Mouse (Mus musculus) midbrain, embryonic 14.5 days (tissue): Measurements from ENCODE around the gene Wdr77. TPM values are rescaled to one million over a fixed set of nuclear protein-coding genes. Genes with fewer than 3 reads are reported as not detected.
"Not testable (repeated sequence)": the region's sequence is repeated elsewhere in the genome, so short reads cannot be mapped to it uniquely, and the experiment has no call there.

Experiments
- ATAC-seq: fragments of 200-750 bp; cut with Nextera tagmentation; 2 replicates; pipeline ENCODE4 v1.8.0; 2017; ENCODE audit warnings: moderate number of reproducible peaks, moderate library complexity; ENCODE audit not compliant: low FRiP score, low TSS enrichment
- DNase-seq: peaks from one replicate; pipeline ENCODE4 v3.0.0-alpha.2; 2015
- H3K27ac ChIP-seq: fragments of 300-500 bp; sonication (generic); replicated peaks from 2 replicates; pipeline ENCODE4 v1.5.1; 2014; ENCODE audit warnings: mild to moderate bottlenecking, low read depth, low read length, moderate library complexity
- H3K27me3 ChIP-seq: fragments of 300-500 bp; sonication (generic); 2 replicates; pipeline ENCODE4 v1.6.1; 2014; ENCODE audit warnings: low read length, control low read depth, mixed read lengths; ENCODE audit not compliant: control insufficient read depth, insufficient read depth
- H3K36me3 ChIP-seq: fragments of 300-500 bp; sonication (generic); 2 replicates; pipeline ENCODE4 v1.6.1; 2014; ENCODE audit warnings: low read length, control low read depth; ENCODE audit not compliant: control insufficient read depth, insufficient read depth
- H3K4me1 ChIP-seq: fragments of 300-500 bp; sonication (generic); 2 replicates; pipeline ENCODE4 v1.6.1; 2014; ENCODE audit warnings: mild to moderate bottlenecking, antibody characterized with exemption, low read length, control low read depth; ENCODE audit not compliant: control insufficient read depth, insufficient read depth
- H3K4me2 ChIP-seq: fragments of 300-500 bp; sonication (generic); 2 replicates; pipeline ENCODE4 v1.6.1; 2014; ENCODE audit warnings: mild to moderate bottlenecking, low read length, moderate library complexity
- H3K4me3 ChIP-seq: fragments of 300-500 bp; sonication (generic); replicated peaks from 2 replicates; pipeline ENCODE4 v1.5.1; 2014; ENCODE audit warnings: low read depth, low read length
- H3K9ac ChIP-seq: fragments of 300-500 bp; sonication (generic); replicated peaks from 2 replicates; pipeline ENCODE4 v1.6.1; 2014; ENCODE audit warnings: mild to moderate bottlenecking, low read length, moderate library complexity
- H3K9me3 ChIP-seq: fragments of 300-500 bp; sonication (generic); 2 replicates; pipeline ENCODE4 v1.6.1; 2016; ENCODE audit warnings: low read length, control low read depth, mixed read lengths; ENCODE audit not compliant: control insufficient read depth
- WGBS: fragments of 180-500 bp; shearing (Covaris S2); extraction: QIAGEN DNeasy Blood & Tissue Kit; methylation state at CpG from one replicate; pipeline ENCODE4 v1.1.7; 2014; 5-methylcytosine and 5-hydroxymethylcytosine counted together
- polyA plus RNA-seq: library from polyadenylated mRNA; unstranded; fragments of >200 nt; fragmentation: Nextera tagmentation; extraction: Ambion mirVana; gene quantifications from 2 replicates; pipeline ENCODE4 v1.2.1, GENCODE M21; 2014

Gene Wdr77
- polyA plus RNA-seq, result 86.4 and 94.8 TPM in 2 replicates

DNA sequence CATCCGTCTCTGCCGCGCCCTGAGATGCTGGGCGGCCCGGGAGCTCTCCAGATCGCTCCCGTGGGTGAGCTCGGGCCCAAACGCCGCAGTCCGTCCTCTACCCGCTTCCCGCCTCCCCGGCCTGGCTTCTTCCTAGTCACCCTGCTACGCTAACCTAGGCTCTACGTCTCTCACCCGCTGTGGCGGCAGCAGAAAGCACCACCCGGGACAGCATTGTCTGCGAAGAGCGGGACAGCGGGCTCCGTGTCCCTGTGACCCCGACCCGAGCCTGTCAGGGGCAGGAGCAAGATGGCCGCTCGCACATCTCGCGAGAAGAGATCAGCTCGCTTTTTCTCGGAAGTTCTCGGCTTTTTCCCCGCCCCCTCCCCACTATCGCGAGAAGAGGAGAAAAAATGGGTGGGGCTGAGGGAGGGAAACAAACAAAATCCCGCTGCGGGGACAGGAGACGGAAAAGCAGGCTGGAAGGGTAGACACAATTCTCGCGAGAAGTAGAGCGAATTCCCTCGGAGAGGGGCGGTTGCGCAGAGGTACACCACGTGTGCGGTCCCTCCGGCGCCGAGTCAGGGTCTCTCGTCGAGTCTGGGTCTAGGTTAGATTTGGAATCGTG is at the start of gene Wdr77:
Gene Wdr77 (plus strand): TSS at position 396 of the 607 bp plus-strand sequence.
- H3K4me1 ChIP-seq, result peaks cover 19% of the 10 kb centered on the region
- H3K36me3 ChIP-seq, result peaks cover 43% of the 10 kb centered on the region
- H3K9me3 ChIP-seq, result no peaks in the 10 kb centered on the region
- peak within 1 kb of the TSS; percentile 94 for H3K9ac ChIP-seq
- peak within 1 kb of the TSS; percentile 93 for H3K4me3 ChIP-seq
- H3K27me3 ChIP-seq, result no peaks in the 10 kb centered on the region
- peak; percentile 99 for DNase-seq
- H3K4me2 ChIP-seq, result peak within 1 kb of the TSS; percentile 79
- peak within 1 kb of the TSS; percentile 87 for H3K27ac ChIP-seq
- under 1% methylated on average over 52 of the region's 52 CpGs for WGBS
- peak; percentile 97 for ATAC-seq

DNA sequence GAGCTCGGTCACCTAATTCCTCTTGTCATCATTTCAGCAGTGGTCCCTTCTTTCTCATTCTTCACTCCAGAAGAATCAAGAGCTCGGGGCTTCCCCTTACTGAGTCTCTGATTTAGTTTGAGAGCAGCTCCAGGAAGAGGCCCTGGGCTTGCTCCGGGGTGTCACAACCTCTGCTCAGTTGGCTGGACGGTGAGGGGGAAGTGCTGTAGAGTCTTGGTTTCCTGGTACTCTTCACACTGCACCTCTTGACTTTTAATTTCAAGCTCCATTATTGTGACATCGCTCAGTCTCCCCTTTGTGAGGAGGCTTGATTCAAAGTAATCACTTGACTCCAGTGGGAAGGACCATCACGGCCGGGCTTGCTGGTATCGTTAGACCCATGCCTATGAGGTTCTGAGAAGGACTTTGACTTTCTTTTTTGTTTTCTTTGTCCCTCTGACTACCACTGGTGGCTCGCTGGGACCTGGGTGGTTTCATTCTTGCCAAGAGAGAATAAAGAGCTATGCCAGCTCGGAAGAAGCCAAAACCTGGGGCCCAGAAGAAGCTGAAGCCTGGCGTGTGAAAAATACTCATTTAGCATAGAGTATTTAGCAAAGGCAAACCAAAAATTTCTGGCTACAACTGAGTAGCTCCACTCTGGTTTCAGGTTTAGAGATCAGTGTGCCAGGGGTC is 48.5 kb upstream of the Wdr77 start:
- H3K9ac ChIP-seq, result no peak overlapping the region
- no peaks in the 10 kb centered on the region for H3K27me3 ChIP-seq
- H3K27ac ChIP-seq, result no peak overlapping the region
- H3K36me3 ChIP-seq, result no peaks in the 10 kb centered on the region
- H3K4me1 ChIP-seq, result no peaks in the 10 kb centered on the region
- H3K4me2 ChIP-seq, result no peak overlapping the region
- H3K4me3 ChIP-seq, result no peak overlapping the region
- ATAC-seq, result no peak
- WGBS, result 93% methylated on average over 11 of the region's 11 CpGs
- no peak for DNase-seq
- no peaks in the 10 kb centered on the region for H3K9me3 ChIP-seq

DNA sequence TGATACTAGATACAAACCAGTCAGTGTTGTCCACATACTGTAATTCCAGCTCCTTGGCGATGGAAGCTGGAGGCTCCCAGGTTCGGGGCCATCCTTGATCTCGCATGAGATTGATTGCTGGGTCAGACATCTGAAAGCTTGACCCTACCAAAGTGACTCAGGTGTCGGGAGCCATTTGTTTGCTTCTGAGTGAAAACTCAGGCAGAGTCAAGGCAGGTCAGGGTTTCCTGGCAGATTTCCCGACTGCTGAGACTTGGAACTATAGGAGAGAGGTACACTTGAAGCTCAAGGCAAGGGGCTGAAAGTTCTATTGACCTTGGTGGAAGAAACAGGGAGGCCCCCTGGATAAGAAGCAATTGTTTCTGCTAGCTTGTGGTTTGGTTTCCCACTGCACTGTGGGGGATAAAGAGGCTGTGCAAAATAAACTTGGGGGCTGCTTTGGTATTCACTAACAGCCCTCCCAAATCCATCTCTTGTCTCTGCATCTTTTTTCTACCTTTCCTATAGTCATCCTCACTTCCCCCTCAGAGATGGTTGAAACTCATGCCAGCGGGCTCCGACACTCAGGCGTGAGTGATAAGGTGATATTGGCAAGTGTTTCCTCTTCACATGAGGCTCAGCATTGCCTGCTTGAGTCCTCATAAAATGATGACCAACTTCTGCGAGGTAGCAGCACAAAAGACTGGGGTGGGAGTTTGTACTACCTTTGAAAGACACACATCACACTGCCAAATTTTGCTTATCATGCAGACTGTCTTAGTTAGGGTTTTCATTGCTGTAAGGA is 46.9 kb upstream of the Wdr77 start:
- no peak overlapping the region for H3K9ac ChIP-seq
- H3K4me1 ChIP-seq, result no peaks in the 10 kb centered on the region
- H3K36me3 ChIP-seq, result no peaks in the 10 kb centered on the region
- H3K4me3 ChIP-seq, result no peak overlapping the region
- ATAC-seq (no peak), DNase-seq (no peak)
- no peaks in the 10 kb centered on the region for H3K9me3 ChIP-seq
- H3K27me3 ChIP-seq, result no peaks in the 10 kb centered on the region
- H3K4me2 ChIP-seq, result no peak overlapping the region
- no peak overlapping the region for H3K27ac ChIP-seq
- 88% methylated on average over 9 of the region's 9 CpGs for WGBS

DNA sequence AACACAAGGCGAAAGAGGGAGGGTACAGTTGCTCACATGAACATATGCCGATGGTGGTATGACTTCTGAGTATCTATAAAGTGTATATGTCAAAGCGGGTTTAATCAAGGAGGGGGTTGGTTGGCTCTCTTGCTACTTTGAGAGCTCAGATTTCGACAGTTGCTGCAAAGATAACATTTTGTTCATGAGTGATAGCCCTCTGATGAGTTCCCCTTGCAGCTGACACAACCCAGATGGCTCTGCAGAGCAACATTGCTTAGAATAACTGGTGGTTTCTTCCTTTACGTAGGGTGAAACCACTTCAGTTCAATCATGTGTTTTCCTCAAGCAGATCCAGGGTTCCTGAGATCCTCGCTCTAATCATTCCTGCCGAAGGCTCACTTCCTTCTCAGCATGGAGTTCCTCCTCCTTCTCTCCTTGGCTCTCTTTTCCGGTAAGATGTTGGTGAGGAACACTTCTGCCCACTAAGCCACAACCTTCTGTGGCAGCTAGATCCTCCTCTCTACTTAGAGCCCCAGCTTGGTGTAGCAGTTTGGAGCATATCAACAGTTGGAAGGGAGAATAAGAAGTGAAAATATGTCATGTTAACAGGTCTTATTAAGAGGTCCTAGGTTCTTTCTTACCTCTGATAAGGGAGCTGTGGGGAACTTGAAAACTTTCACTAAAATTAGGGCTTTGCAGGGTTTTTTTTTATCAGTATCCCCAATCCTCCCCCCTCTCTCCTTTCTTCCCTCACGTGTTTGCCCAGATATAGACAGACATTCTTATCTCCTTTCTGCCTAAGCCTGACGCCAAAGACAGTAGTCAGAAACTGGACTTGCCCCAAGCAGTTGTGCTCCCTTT is 45.1 kb upstream of the Wdr77 start:
- Histone ChIP-seq H3K9me3 (no peaks in the 10 kb centered on the region), H3K27me3 (no peaks in the 10 kb centered on the region), H3K4me3 (no peak overlapping the region), H3K36me3 (no peaks in the 10 kb centered on the region), H3K4me1 (no peaks in the 10 kb centered on the region), H3K4me2 (no peak overlapping the region), H3K27ac (no peak overlapping the region), H3K9ac (no peak overlapping the region)
- no peak for ATAC-seq
- 89% methylated on average over 10 of the region's 10 CpGs for whole genome bisulfite sequencing
- DNase-seq, result no peak

DNA sequence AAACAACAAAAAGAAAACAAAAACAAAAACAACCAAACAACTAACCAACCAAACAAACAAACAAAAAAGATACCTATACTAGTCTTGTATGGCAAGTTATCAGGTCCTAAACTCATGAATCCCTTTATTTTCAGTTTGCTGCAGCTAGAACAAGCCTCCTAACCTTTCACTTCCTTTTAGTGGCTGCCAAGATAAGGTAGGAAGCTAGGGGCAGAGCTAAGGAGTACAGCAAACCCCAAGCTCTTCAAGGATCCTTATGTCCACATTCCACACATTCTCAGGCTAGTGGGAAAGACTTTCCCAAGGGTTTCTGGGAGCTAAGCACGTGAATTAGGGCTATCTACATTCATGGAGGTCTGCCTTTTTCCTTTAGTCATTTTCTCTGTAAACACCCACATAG is 43.9 kb upstream of the Wdr77 start:
- DNase-seq, result no peak
- no peak overlapping the region for H3K27ac ChIP-seq
- ATAC-seq, result no peak
- no peaks in the 10 kb centered on the region for H3K27me3 ChIP-seq
- no peaks in the 10 kb centered on the region for H3K36me3 ChIP-seq
- no peak overlapping the region for H3K9ac ChIP-seq
- H3K9me3 ChIP-seq, result no peaks in the 10 kb centered on the region
- H3K4me3 ChIP-seq, result no peak overlapping the region
- 48% methylated on average over 1 of the region's 1 CpGs for WGBS
- H3K4me2 ChIP-seq, result no peak overlapping the region
- no peaks in the 10 kb centered on the region for H3K4me1 ChIP-seq

DNA sequence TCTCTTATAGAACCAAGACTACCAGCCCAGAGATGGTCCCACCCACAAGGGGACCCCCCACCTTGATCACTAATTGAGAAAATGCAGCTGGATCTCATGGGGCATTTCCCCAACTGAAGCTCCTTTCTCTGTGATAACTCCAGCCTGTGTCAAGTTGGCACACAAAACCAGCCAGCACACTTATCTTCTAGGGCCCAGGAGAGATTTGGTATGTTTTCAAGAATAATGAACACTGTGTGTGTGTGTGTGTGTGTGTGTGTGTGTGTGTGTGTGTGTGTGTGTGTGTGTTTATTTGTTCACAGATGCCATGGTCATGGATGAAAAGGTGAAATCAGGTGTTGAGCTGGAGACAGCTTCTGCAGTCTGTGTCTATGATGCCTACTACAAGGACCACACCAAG is 42.7 kb upstream of the Wdr77 start:
- H3K9ac ChIP-seq, H3K4me3 ChIP-seq, H3K27me3 ChIP-seq, ATAC-seq, H3K27ac ChIP-seq, DNase-seq, H3K4me2 ChIP-seq, H3K4me1 ChIP-seq, H3K36me3 ChIP-seq, H3K9me3 ChIP-seq: not testable (repeated sequence)

DNA sequence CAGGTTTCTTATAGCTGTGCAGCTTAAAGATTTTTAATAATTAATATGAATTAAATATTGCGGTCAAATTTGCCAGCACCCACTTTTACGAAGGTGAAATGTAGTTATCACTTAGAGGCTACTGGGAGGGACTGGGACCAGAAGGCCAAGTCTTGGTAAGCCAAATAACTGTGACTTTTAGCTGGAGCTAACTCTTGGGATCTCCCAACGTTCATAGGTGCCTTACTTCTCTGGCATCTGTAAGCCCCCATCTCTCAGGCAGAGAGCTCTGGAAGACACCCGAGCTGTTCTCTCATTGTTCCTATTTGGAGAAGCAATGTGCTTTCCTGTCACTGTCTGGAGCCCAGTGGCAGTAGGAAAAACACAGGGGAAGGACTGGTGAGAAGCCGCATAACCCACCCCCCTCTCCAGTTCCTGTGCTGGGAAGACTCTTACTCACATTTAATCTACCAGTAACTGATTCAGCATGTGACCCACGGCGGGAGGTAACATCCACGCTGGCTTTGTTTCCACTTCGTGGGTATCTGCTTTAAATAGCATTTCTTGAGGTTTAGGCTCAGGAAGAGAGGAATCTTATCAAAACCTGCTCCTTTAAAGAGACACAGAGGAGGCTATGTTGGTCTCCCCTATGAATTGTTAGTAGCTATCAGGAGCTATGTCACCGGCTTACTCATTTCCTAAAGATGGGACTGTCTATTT is 41.4 kb upstream of the Wdr77 start:
- no peak for ATAC-seq
- 66% methylated on average over 10 of the region's 10 CpGs for WGBS
- no peak overlapping the region for H3K4me3 ChIP-seq
- no peak overlapping the region for H3K27ac ChIP-seq
- no peak overlapping the region for H3K4me2 ChIP-seq
- no peaks in the 10 kb centered on the region for H3K27me3 ChIP-seq
- H3K9ac ChIP-seq, result no peak overlapping the region
- DNase-seq, result no peak
- no peaks in the 10 kb centered on the region for H3K4me1 ChIP-seq
- no peaks in the 10 kb centered on the region for H3K9me3 ChIP-seq
- H3K36me3 ChIP-seq, result no peaks in the 10 kb centered on the region

DNA sequence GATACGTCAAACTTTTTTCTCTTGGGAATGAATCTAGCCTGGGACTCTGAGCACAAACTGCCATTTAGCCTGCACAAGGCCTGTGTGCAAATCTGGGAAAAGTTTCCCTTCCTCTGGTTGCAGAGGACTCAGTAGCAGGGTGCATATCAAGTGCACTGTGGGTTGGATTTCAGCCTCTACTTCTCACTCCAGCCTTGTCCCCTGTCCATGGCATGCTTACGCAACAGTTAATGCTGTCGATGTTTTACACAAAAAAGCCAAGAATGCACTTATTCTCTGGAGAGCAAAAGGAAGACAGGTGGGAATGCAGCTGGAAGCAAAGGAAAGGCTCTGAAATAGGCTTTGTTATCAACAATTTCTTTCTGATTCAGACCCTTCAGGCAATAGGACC is 40.8 kb upstream of the Wdr77 start:
- H3K4me2 ChIP-seq, result no peak overlapping the region
- no peaks in the 10 kb centered on the region for H3K27me3 ChIP-seq
- no peak overlapping the region for H3K27ac ChIP-seq
- no peaks in the 10 kb centered on the region for H3K9me3 ChIP-seq
- DNase-seq (no peak), ATAC-seq (no peak)
- no peaks in the 10 kb centered on the region for H3K4me1 ChIP-seq
- H3K36me3 ChIP-seq, result no peaks in the 10 kb centered on the region
- H3K9ac ChIP-seq, result no peak overlapping the region
- H3K4me3 ChIP-seq, result no peak overlapping the region
- 82% methylated on average over 3 of the region's 3 CpGs for WGBS
